Mouse (Mus musculus): ENCODE results near the gene Rph3al.

The Rph3al gene

DNA sequence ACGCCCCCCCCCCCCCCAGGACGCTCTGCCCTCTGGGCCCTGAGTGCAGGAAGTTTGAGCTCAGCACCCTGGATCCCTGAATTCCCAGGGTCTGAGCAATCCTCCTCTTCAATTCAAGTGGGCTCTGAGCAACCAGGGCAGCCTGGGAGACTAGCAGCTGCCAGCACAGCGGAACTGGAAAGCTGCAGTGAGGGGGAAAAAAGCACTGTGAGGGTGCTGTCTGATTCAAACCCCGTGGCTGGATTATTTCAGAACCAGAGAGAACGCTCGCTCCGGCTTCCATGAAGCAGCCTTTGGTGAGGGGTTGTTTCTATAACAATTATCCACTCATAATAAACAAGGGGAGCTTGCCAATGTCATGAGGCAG lies 73.0 kb downstream of the Rph3al start:
- DNase-seq (ENCODE audit: extremely low read depth, low read depth, low spot score), result no peak

- no peak for DNase-seq (ENCODE audit: extremely low read depth, low read depth, low spot score)
Measured at GRCm38 (mm10) chr11:75864529-75865252, 73.5 kb downstream of the Rph3al start.

DNA sequence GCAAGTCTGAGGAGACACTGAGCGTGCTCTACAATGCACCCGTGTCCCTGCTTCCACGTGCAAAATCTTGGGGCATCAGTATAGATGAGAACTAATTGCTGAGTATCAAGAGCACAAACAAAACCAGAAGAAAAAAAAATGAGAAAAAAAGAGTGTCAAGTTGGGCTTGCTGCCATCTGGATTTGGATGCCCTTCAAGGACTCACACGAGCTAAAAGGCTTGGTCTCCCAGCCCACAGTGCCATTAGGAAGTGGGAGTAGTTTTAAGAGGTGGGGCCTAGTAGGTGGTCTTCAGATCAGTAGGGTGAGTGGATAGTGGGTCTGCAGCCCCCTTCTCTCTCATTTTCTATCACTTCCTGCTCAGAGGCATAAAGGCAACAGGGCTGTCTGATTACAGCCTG lies 75.8 kb downstream of the Rph3al start:
- no peak for DNase-seq (ENCODE audit: extremely low read depth, low read depth, low spot score)

DNA sequence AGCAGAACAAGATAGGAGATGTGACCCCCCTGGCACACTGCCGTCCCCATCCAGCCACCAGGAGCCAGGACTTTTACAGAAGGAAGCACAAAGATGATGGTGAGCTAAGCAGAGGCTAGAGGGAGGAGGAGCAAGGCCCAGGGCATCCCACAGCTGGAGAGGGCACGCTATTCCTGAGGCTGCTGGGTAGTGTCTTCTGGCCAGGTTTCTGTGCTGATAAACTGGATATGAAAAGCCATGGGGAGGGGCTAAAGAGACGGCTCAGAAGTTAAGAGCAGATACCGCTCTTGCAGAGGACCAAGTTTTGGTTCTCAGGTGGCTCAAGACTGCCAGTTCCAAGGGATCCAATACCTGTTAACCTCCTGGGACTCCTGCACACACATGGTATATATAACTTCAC lies 76.6 kb downstream of the Rph3al start:
- DNase-seq (ENCODE audit: extremely low read depth, low read depth, low spot score), result no peak

GRCm38 (mm10) chr11:75861213-75861612 lies 77.0 kb downstream of the Rph3al start:
- DNase-seq (ENCODE audit: extremely low read depth, low read depth, low spot score), result peak; percentile 8

GRCm38 (mm10) chr11:75859460-75859859 lies 78.8 kb downstream of the Rph3al start:
- DNase-seq (ENCODE audit: extremely low read depth, low read depth, low spot score), result no peak

DNA sequence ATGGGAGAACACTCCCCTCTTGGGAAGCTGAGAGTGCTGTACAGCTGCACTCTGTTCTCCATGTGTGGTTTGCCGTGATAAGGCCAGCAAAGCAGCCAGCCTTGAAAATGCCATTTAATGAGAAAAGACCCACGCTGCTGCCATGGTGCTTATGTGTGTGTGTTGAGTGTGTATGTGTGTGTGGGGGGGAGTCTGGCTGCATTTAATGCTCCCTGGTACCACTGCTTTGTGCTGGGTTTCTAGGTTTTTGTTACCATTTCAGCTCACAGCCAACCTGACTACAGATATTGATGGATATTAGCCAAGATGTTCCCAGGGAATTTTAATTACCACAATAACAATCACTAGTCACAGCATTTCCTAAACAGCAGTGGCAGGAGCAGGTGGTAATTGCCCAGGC lies 79.3 kb downstream of the Rph3al start:
- no peak for DNase-seq (ENCODE audit: extremely low read depth, low read depth, low spot score)

GRCm38 (mm10) chr11:75857781-75858180 lies 80.4 kb downstream of the Rph3al start:
- no peak for DNase-seq (ENCODE audit: extremely low read depth, low read depth, low spot score)

GRCm38 (mm10) chr11:75854327-75854726 lies 83.9 kb downstream of the Rph3al start:
- DNase-seq (ENCODE audit: extremely low read depth, low read depth, low spot score), result no peak

DNA sequence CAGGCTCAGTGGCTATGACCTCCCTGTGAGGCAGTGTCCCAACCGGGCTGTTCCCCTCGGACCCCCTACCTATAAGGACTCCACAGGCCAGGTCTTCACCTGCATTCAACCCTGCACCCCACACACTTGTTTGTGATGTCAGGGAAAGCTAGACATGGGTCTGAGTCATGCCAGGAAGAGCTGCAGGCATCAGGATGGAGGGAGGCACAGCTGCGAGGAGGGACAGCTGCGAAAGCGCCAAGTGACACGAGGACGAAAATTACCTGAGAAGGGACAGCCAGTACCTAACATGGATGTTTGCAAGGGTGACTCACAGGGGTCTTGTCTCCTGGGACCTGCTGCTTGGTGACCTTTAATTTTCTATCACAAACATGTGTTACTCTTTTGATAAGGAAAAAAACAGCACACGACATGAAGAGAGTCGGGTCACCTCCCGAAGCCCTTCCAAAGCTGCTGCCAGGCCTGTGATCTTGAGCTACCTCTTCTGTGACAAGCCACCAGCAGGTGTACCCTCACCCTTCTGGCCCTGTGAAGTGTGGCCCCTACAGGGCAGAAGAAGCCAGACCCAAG lies 85.1 kb downstream of the Rph3al start:
- DNase-seq (ENCODE audit: extremely low read depth, low read depth, low spot score), result no peak

GRCm38 (mm10) chr11:75852485-75852884 lies 85.7 kb downstream of the Rph3al start:
- DNase-seq (ENCODE audit: extremely low read depth, low read depth, low spot score), result no peak

- no peak for DNase-seq (ENCODE audit: extremely low read depth, low read depth, low spot score)
Measured at GRCm38 (mm10) chr11:75849552-75849951, 88.7 kb downstream of the Rph3al start.

DNA sequence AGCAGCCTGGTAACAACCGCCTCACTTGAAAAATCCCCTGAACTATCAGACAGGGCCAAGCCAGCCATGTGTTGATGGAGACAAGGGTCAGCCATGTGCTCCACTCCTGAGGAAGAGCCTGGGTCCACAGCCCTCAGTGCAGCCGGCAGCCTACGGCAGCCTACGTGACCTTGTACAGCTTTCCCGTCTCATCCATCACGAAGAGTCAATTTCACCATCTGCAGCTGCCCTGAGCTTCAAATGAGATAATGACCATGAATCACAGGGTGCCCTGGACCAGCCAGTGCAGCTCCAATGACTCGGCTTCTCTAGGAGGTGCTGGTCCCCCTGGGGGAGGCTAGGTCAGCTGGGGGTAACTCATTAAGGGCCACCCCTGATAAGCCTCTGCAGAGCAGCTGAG lies 91.6 kb downstream of the Rph3al start:
- no peak for DNase-seq (ENCODE audit: extremely low read depth, low read depth, low spot score)

DNA sequence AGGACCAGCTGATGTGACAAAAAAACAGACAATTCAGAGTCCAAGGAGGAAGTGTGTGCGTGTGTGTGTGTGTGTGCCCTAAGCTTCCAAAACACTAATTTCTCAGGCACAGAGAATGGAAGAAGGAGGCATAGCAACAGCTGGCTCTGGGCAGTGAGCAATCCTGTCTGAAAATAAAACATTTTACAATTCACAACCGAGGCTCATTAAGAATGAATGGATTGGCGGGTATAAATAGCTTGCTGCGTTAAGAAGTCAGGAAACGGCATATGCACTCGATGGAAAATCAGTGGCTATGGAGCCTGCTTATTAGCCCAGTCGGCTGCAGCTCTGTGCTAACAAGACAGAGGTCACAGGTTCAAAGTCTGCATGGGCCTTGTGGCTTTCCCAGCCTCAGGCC lies 92.6 kb downstream of the Rph3al start:
- DNase-seq (ENCODE audit: extremely low read depth, low read depth, low spot score), result no peak

GRCm38 (mm10) chr11:75842904-75843619 lies 95.2 kb downstream of the Rph3al start:
- no peak for DNase-seq (ENCODE audit: extremely low read depth, low read depth, low spot score)

DNA sequence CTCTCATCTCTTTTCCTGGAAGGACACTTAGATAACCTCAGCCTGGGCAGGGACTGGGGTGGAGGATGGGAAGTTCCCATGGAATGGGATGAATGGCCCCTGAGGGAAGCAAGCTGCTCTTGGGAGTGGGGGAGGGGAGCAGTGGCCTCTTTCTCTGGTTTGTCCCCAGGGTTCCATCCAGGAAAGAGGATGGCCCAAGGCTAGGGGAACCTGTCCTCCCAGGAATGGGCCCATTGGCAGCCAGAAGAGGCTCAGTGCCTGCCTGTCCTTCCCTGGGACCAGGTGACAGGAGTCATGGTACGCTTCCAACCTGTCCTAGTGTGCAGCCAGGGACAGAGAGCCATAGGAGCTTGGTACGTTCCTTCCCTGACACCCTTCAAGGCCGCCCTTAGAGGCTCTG lies 96.7 kb downstream of the Rph3al start:
- DNase-seq (ENCODE audit: extremely low read depth, low read depth, low spot score), result no peak

- no peak for DNase-seq (ENCODE audit: extremely low read depth, low read depth, low spot score)
Measured at GRCm38 (mm10) chr11:75839536-75840430, 98.4 kb downstream of the Rph3al start.

- DNase-seq (ENCODE audit: extremely low read depth, low read depth, low spot score), result no peak
Measured at GRCm38 (mm10) chr11:75838861-75839426, 99.3 kb downstream of the Rph3al start.

DNA sequence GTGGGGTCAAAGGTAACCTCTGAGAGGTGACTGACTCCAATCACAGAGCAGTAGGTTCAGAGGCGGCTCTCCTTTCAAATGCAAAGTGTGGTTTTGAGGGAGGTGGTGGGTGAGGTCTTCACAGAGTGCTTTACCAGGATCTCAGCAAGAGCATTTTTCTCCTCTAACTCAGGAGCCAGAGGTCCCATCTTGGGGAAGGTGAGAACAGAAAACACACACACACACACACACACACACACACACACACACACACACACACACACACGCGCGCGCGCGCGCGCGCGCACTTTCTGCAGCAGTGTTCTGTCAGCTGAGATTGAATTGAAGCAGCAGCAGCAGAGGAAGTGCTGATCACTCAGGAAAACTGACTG lies 102.0 kb downstream of the Rph3al start:
- no peak for DNase-seq (ENCODE audit: extremely low read depth, low read depth, low spot score)

GRCm38 (mm10) chr11:75835587-75836239 lies 102.5 kb downstream of the Rph3al start:
- no peak for DNase-seq (ENCODE audit: extremely low read depth, low read depth, low spot score)

- no peak for DNase-seq (ENCODE audit: extremely low read depth, low read depth, low spot score)
Measured at GRCm38 (mm10) chr11:75833081-75833480, 105.1 kb downstream of the Rph3al start.
